Mouse (Mus musculus) brain, embryonic 14.5 days (tissue): Measurements from ENCODE around the gene Als2cr12.

Experiments used
- CTCF ChIP-seq: fragments of 200-500 bp; IDR thresholded peaks from 2 replicates; pipeline ENCODE4 v1.5.1; 2012; ENCODE audit warnings: inconsistent platforms, mild to moderate bottlenecking, moderate library complexity, borderline replicate concordance; ENCODE audit not compliant: insufficient read depth, insufficient read length; ENCODE audit errors: extremely low read depth
- POLR2A ChIP-seq: fragments of 200-500 bp; IDR thresholded peaks from 2 replicates; pipeline ENCODE4 v1.6.1; 2012; ENCODE audit warnings: mild to moderate bottlenecking, inconsistent platforms, borderline replicate concordance; ENCODE audit not compliant: poor library complexity, insufficient read depth, insufficient read length, severe bottlenecking; ENCODE audit errors: extremely low read depth

DNA sequence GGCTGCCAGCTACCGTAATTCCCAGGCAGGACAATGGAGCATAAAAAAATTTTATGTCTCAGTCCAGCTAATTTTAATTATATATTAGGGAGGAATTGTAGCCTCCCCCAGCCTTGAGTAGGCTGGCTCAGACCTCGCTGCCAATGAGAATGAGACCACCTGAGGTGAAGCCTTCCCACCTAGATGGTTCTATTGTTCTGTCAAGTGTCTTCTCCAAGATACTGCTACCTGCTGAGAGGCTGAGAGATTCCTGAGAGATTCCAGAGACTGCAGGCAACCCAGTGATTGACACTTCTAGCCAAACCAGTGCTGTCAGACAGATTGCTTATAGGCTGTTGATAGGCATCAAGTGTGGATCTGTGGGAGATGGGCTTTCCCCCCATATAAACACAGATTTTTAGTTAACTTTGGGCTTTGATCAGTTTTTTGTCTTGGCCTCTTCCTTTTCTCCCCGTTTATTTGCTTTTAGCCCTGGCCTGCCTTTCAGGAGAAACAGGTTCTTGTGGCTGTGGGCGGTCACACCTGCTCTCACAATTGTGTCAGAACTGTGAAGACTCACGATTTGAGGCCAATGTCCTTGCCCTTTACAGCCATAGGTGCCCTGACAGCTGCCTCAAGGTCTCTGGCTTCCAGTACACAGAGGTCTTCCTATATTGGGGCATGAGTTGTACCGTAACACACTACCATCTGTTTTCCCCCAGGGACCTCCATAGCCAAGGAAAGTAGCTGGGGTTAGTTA lies 5.6 kb downstream of the Als2cr12 start:
- TF ChIP-seq CTCF (no peak), POLR2A (no peak)
